Comparison of ENCODE assay signal across 8 mouse cellular contexts in the genomic region with DNA sequence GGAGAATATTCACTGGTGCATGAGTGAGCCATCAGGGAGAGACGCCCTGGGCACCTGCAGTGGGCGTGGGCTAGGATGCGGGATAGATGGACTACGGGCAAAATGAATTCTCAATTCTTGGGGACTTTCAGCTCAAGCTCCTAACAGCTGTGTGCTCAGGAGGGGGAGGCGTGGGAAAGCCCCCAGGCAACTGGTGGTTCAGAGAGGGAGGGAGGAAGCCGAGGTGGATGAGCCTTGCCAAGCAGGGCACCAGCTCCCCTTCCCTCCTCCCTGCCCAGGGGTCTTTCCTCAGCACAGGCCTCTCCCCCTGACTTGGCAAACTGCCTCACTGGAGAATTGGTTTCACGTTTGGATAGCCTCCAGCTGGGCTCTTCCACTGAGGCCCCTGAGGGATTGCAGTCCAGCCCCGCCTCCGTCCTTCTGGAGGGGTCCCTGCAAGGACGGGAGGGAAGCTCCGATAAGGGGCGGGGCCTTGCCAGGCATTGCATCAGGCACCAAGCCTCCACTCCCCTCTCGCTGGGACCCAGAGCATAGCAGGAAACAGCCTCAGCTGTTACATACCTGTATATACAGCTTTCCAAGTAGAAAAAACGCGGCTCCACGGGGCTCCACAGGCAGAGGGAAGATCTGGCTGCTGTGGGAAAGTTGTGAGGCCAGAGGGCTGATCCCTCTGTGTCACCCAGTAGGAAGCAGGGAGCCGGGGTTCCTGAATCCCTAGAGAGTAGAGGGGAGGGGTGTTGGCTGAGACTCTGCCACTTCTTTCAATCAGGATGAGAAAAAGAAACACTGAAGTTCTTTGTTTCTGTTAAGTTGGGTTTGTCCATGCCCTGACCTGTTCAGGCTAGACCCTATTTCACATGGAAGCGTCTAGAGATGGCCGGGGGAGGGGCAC. TPM values are rescaled to one million over a fixed set of nuclear protein-coding genes. Genes with fewer than 3 reads are reported as not detected.
A peak's percentile ranks its signal among the peaks of the same experiment; 100 is the strongest.
DNase-seq lines count a peak whose midpoint lies in the region; ATAC-seq and TF ChIP-seq lines count a peak whose summit lies in the region.

No protein-coding gene starts in this region.

- peaks cover 16% of the 10 kb centered on the region for H3K27me3 ChIP-seq in heart, embryonic 15.5 days
- H3K27me3 ChIP-seq in limb, embryonic 14.5 days (ENCODE audit: control insufficient read depth, insufficient read depth, low read length): no peaks in the 10 kb centered on the region
- H3K27me3 ChIP-seq in neural tube, embryonic 14.5 days (ENCODE audit: control insufficient read depth, insufficient read depth, low read length): no peaks in the 10 kb centered on the region

- no peaks in the 10 kb centered on the region for H3K36me3 ChIP-seq in heart, embryonic 15.5 days
- no peaks in the 10 kb centered on the region for H3K36me3 ChIP-seq in limb, embryonic 14.5 days (ENCODE audit: control insufficient read depth, insufficient read depth, low read length)
- no peaks in the 10 kb centered on the region for H3K36me3 ChIP-seq in neural tube, embryonic 14.5 days (ENCODE audit: control insufficient read depth, insufficient read depth, low read length)

- 6% methylated on average over 19 of the region's 19 CpGs for WGBS in heart, embryonic 15.5 days
- WGBS in limb, embryonic 14.5 days: 9% methylated on average over 18 of the region's 19 CpGs
- WGBS in neural tube, embryonic 14.5 days: 7% methylated on average over 19 of the region's 19 CpGs

- peak; percentile 81 for ATAC-seq in heart, embryonic 15.5 days (replicated peaks; ENCODE audit: insufficient number of reproducible peaks, insufficient read depth, low FRiP score, low read depth)
- peak; percentile 86 for ATAC-seq in limb, embryonic 14.5 days (ENCODE audit: low FRiP score, low read depth)
- ATAC-seq in neural tube, embryonic 14.5 days (ENCODE audit: low read depth): peak; percentile 80

- H3K4me2 ChIP-seq in heart, embryonic 15.5 days: peak overlapping the region; percentile 52
- peak overlapping the region; percentile 38 for H3K4me2 ChIP-seq in limb, embryonic 14.5 days (replicated peaks; ENCODE audit: low read depth, low read length, severe bottlenecking)
- H3K4me2 ChIP-seq in neural tube, embryonic 14.5 days (ENCODE audit: low read depth, low read length): peak overlapping the region; percentile 31; the same call in 1 of the 2 replicates

- H3K4me3 ChIP-seq in heart, embryonic 15.5 days: peak overlapping the region; percentile 16; the same call in 1 of the 2 replicates
- H3K4me3 ChIP-seq in limb, embryonic 14.5 days (replicated peaks; ENCODE audit: low read length): peak overlapping the region; percentile 13
- no peak overlapping the region for H3K4me3 ChIP-seq in neural tube, embryonic 14.5 days (ENCODE audit: low read depth, low read length)

- no peak for TF ChIP-seq POLR2A in limb, embryonic 14.5 days (IDR thresholded peaks at IDR 0.05; ENCODE audit: borderline replicate concordance, extremely low read depth, insufficient read depth, insufficient read length)

- no peaks in the 10 kb centered on the region for H3K9me3 ChIP-seq in heart, embryonic 15.5 days (replicated peaks)
- no peaks in the 10 kb centered on the region for H3K9me3 ChIP-seq in limb, embryonic 14.5 days (ENCODE audit: control insufficient read depth, low read length)
- H3K9me3 ChIP-seq in neural tube, embryonic 14.5 days (ENCODE audit: control insufficient read depth, low read length): no peaks in the 10 kb centered on the region

- peaks cover 43% of the 10 kb centered on the region for H3K4me1 ChIP-seq in heart, embryonic 15.5 days (replicated peaks)
- H3K4me1 ChIP-seq in limb, embryonic 14.5 days (ENCODE audit: control insufficient read depth, insufficient read depth, low read length): peaks cover 37% of the 10 kb centered on the region
- peaks cover 32% of the 10 kb centered on the region for H3K4me1 ChIP-seq in neural tube, embryonic 14.5 days (ENCODE audit: control insufficient read depth, insufficient read depth, low read length)

- DNase-seq in cerebellum, postnatal 10 days: peak; percentile 76 to 87
- no peak for DNase-seq in cerebellum, adult 9-10 months
- DNase-seq in thymus, postnatal 25 days: peak; percentile 31
- no peak for DNase-seq in thymus, postnatal 0 days (ENCODE audit: low spot score)
- peak; percentile 90 for DNase-seq in limb, embryonic 14.5 days (ENCODE audit: low spot score)
- no peak for DNase-seq in spleen, postnatal 36 days (ENCODE audit: low spot score in 2 of 2)

- peak overlapping the region; percentile 43 for H3K9ac ChIP-seq in heart, embryonic 15.5 days
- H3K9ac ChIP-seq in limb, embryonic 14.5 days (ENCODE audit: low read depth, low read length, severe bottlenecking): peak overlapping the region; percentile 32
- no peak overlapping the region for H3K9ac ChIP-seq in neural tube, embryonic 14.5 days (replicated peaks; ENCODE audit: low read depth, low read length)

- peak overlapping the region; percentile 66; the same call in 1 of the 2 replicates for H3K27ac ChIP-seq in heart, embryonic 15.5 days
- peak overlapping the region; percentile 79 for H3K27ac ChIP-seq in limb, embryonic 14.5 days (replicated peaks; ENCODE audit: low read depth, low read length)
- H3K27ac ChIP-seq in neural tube, embryonic 14.5 days (ENCODE audit: low read depth, low read length): peak overlapping the region; percentile 72

RNA-seq across cellular contexts. Expression of gene Chst3, which starts 25.3 kb away (rescaled TPM):
- polyA plus RNA-seq in thymus, postnatal 0 days (2015; fragmentation: Nextera tagmentation; extraction: Ambion mirVana): 0.30 and 0.38 TPM in 2 replicates
- polyA plus RNA-seq in heart, embryonic 15.5 days (2015; fragmentation: Nextera tagmentation; extraction: Ambion mirVana): 0.62 and 1.0 TPM in 2 replicates
- 7.7 and 9.7 TPM in 2 replicates for polyA plus RNA-seq in limb, embryonic 14.5 days (2012; rRNA removed)
- 2.0 TPM in 2 replicates for polyA plus RNA-seq in limb, embryonic 14.5 days (2014; fragmentation: Nextera tagmentation; extraction: Ambion mirVana)
- polyA plus RNA-seq in neural tube, embryonic 14.5 days (2014; fragmentation: Nextera tagmentation; extraction: Ambion mirVana): 0.79 and 1.8 TPM in 2 replicates

Comparison
In these comparisons a context has a peak if more than half of its experiments do, and no peak if none do; other contexts are left out.
1. DNase-seq: peak in cerebellum, postnatal 10 days (2 of 2), thymus, postnatal 25 days (single experiment) and limb, embryonic 14.5 days (single experiment); none in cerebellum, adult 9-10 months (single experiment), thymus, postnatal 0 days (single experiment) and spleen, postnatal 36 days (0 of 2).
2. Peak in every context shown above with its lines, with median percentiles within 50 percentile points of each other: ATAC-seq, H3K27ac ChIP-seq and H3K4me2 ChIP-seq.